Mouse (Mus musculus) urinary bladder, postnatal 0 days (tissue): ENCODE data around the gene Prkag1. TPM values are rescaled to one million over a fixed set of nuclear protein-coding genes. Genes with fewer than 3 reads are reported as not detected.

Experiments
- polyA plus RNA-seq: library from polyadenylated mRNA; unstranded; fragments of >200 nt; fragmentation: Nextera tagmentation; extraction: Ambion mirVana; gene quantifications from 2 replicates; pipeline ENCODE4 v1.2.1, GENCODE M21; 2015

Gene Prkag1
- polyA plus RNA-seq, result 54.6 and 55.4 TPM in 2 replicates

GRCm38 (mm10) chr15:98830736-98831683 is at the start of gene Prkag1:
TSS of gene Prkag1 (minus strand) at chr15:98831521.

GRCm38 (mm10) chr15:98871070-98871915 is 40.0 kb upstream of the Prkag1 start, which contains the start of gene Kmt2d:
TSS of gene Kmt2d (minus strand) at chr15:98871204.

GRCm38 (mm10) chr15:98809390-98809789 is 21.9 kb downstream of the Prkag1 start, which contains the start of gene Ddn:
TSS of gene Ddn (minus strand) at chr15:98809490.

GRCm38 (mm10) chr15:98789661-98790535 is 41.4 kb downstream of the Prkag1 start, which contains the start of gene Wnt1:
TSS of gene Wnt1 (plus strand) at chr15:98789857.

GRCm38 (mm10) chr15:98777762-98778161 is 53.6 kb downstream of the Prkag1 start, which contains the start of gene Wnt10b:
TSS of gene Wnt10b (minus strand) at chr15:98778150.

Other genes starting within 250 kb of the Prkag1 start
- 5.0 and 5.8 TPM in 2 replicates for gene Adcy6, start 221.4 kb downstream of the Prkag1 start, polyA plus RNA-seq
- gene Cacnb3, start 200.7 kb downstream of the Prkag1 start, polyA plus RNA-seq, result 17.3 and 20.5 TPM in 2 replicates
- 11.6 and 12.9 TPM in 2 replicates for gene Ddx23, start 168.6 kb downstream of the Prkag1 start, polyA plus RNA-seq
- gene Rnd1, start 154.1 kb downstream of the Prkag1 start, polyA plus RNA-seq, result 0.63 and 1.3 TPM in 2 replicates
- gene Ccdc65, start 123.3 kb downstream of the Prkag1 start, polyA plus RNA-seq, result 4.9 and 5.3 TPM in 2 replicates
- 39.2 and 42.9 TPM in 2 replicates for gene Fkbp11, start 103.3 kb downstream of the Prkag1 start, polyA plus RNA-seq
- 24.2 and 25.3 TPM in 2 replicates for gene Arf3, start 68.3 kb downstream of the Prkag1 start, polyA plus RNA-seq
- gene Wnt10b, start 53.4 kb downstream of the Prkag1 start, polyA plus RNA-seq, result 0.58 and 1.1 TPM in 2 replicates
- 0.12 TPM in 1 of 2 replicates, not detected in the other for gene Wnt1, start 41.7 kb downstream of the Prkag1 start, polyA plus RNA-seq
- gene Ddn, start 22.0 kb downstream of the Prkag1 start, polyA plus RNA-seq, result not detected in 2 replicates
- gene Kmt2d, start 39.7 kb upstream of the Prkag1 start, polyA plus RNA-seq, result 5.1 TPM in 2 replicates
- 3.6 TPM in 2 replicates for gene Rhebl1, start 63.0 kb upstream of the Prkag1 start, polyA plus RNA-seq
- 0.48 and 0.96 TPM in 2 replicates for gene Dhh, start 67.0 kb upstream of the Prkag1 start, polyA plus RNA-seq
- 8.2 and 10.4 TPM in 2 replicates for gene Lmbr1l, start 86.7 kb upstream of the Prkag1 start, polyA plus RNA-seq
- gene Tuba1b, start 103.0 kb upstream of the Prkag1 start, polyA plus RNA-seq, result 735 and 945 TPM in 2 replicates
- not detected in 2 replicates for gene Gm49450, start 122.0 kb upstream of the Prkag1 start, polyA plus RNA-seq
- gene Tuba1a, start 122.2 kb upstream of the Prkag1 start, polyA plus RNA-seq, result 867 and 1,181 TPM in 2 replicates
- gene Tuba1c, start 198.4 kb upstream of the Prkag1 start, polyA plus RNA-seq, result 157 and 169 TPM in 2 replicates
- gene Prph, start 223.7 kb upstream of the Prkag1 start, polyA plus RNA-seq, result 2.2 TPM in 2 replicates
- 4.6 and 6.8 TPM in 2 replicates for gene Troap, start 243.1 kb upstream of the Prkag1 start, polyA plus RNA-seq